Mouse (Mus musculus): ENCODE data around the gene Gabrb1. TPM values are rescaled to one million over a fixed set of nuclear protein-coding genes. Genes with fewer than 3 reads are reported as not detected.

Gene Gabrb1
- total and polyA plus RNA-seq, 3 experiments = 0.11 TPM; not detected in 2

DNA sequence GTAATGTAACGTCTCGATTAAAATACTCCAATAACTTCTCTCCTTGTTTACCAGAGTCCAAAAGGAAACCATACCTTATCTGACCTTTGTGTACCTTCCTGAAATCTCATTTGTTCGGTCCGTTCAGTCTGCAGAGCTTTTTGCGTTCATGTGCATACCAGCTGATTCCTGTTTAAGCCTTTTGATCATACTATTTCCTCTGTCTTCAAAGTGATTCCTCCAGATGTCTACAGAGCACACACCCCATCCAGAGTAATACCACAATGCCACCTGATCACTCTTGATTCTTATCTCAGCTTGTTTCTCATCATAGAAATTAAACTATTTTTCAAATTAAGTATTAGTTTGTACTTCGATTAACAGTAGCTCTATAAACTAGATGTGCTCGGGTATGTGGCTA is 245.5 kb downstream of the Gabrb1 start:
- TF ChIP-seq TAL1 (conservative IDR thresholded peaks at IDR 0.05; ENCODE audit: low read depth, low read length) = no peak
- TF ChIP-seq POLR2AphosphoS5 (IDR thresholded peaks at IDR 0.05; ENCODE audit: insufficient replicate concordance, low read depth, low read length) = no peak
- TF ChIP-seq CTCF (IDR thresholded peaks at IDR 0.05; ENCODE audit: low read depth, low read length) = no peak
- no peak for TF ChIP-seq GATA2 (IDR thresholded peaks at IDR 0.05; ENCODE audit: borderline replicate concordance, low read depth, low read length)
- TF ChIP-seq GATA1 (IDR thresholded peaks at IDR 0.05; ENCODE audit: borderline replicate concordance, low read length) = no peak
- no peak overlapping the region for H3K4me3 ChIP-seq (ENCODE audit: low read depth, low read length)
- H3K27me3 ChIP-seq (ENCODE audit: insufficient read depth, low read length) = no peaks in the 10 kb centered on the region
- ATAC-seq (ENCODE audit: extremely low read depth, insufficient number of reproducible peaks, low FRiP score, poor library complexity, severe bottlenecking) = no peak
- H3K36me3 ChIP-seq (replicated peaks) = no peaks in the 10 kb centered on the region
- H3K4me1 ChIP-seq (ENCODE audit: insufficient read depth, low read depth, low read length) = no peaks in the 10 kb centered on the region
- DNase-seq (ENCODE audit: low spot score) = no peak
- no peaks in the 10 kb centered on the region for H3K9me3 ChIP-seq (replicated peaks)

DNA sequence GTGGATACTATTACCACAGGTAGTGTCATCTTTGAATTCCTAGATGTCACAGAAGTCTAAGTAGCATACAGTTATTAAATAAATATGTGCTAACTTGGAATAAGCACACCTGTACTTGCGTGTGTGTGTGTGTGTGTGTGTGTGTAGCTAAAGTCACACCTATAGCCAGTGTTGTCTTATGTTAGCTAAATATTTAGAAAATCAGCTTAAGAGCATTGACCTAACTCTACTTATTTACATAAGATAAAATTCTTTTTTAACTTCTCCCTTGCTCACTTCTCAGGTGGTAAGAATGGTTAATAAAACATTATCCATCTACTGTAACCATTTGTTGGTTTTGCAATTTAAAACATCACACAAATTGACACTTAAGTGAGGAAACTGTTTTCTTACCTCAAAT is 256.1 kb downstream of the Gabrb1 start:
- no peaks in the 10 kb centered on the region for H3K36me3 ChIP-seq (replicated peaks)
- no peak overlapping the region for H3K4me3 ChIP-seq (ENCODE audit: low read depth, low read length)
- TF ChIP-seq TAL1 (conservative IDR thresholded peaks at IDR 0.05; ENCODE audit: low read depth, low read length) (no peak), CTCF (IDR thresholded peaks at IDR 0.05; ENCODE audit: low read depth, low read length) (no peak), GATA1 (IDR thresholded peaks at IDR 0.05; ENCODE audit: borderline replicate concordance, low read length) (no peak), POLR2AphosphoS5 (IDR thresholded peaks at IDR 0.05; ENCODE audit: insufficient replicate concordance, low read depth, low read length) (no peak), GATA2 (IDR thresholded peaks at IDR 0.05; ENCODE audit: borderline replicate concordance, low read depth, low read length) (no peak)
- no peaks in the 10 kb centered on the region for H3K9me3 ChIP-seq (replicated peaks)
- no peaks in the 10 kb centered on the region for H3K27me3 ChIP-seq (ENCODE audit: insufficient read depth, low read length)
- no peak for DNase-seq (ENCODE audit: low spot score)
- H3K4me1 ChIP-seq (ENCODE audit: insufficient read depth, low read depth, low read length) = no peaks in the 10 kb centered on the region
- ATAC-seq (ENCODE audit: extremely low read depth, insufficient number of reproducible peaks, low FRiP score, poor library complexity, severe bottlenecking) = no peak

DNA sequence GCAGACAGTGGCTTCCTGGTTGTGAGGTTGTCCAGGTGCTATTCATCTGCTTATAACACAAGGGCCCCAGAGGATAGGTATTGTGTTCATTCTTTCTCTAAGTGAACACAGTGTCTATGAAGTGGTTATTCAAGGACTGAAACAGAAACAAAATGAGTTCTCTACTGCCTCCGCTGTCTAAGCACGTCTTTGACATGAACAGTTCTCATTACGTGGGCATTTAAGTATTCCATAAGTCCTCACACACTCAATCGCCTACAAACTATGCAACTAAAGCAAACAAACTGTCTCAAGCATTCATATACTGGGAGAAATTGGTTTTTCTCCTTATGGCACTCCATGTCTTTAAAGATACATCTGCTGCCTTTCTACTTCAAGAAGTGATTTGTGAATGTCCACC is 257.8 kb downstream of the Gabrb1 start:
- Histone ChIP-seq H3K36me3 (replicated peaks) (no peaks in the 10 kb centered on the region), H3K27me3 (ENCODE audit: insufficient read depth, low read length) (no peaks in the 10 kb centered on the region), H3K9me3 (replicated peaks) (no peaks in the 10 kb centered on the region), H3K4me1 (ENCODE audit: insufficient read depth, low read depth, low read length) (no peaks in the 10 kb centered on the region), H3K4me3 (ENCODE audit: low read depth, low read length) (no peak overlapping the region)
- DNase-seq (ENCODE audit: low spot score) (no peak), ATAC-seq (ENCODE audit: extremely low read depth, insufficient number of reproducible peaks, low FRiP score, poor library complexity, severe bottlenecking) (no peak)
- TF ChIP-seq POLR2AphosphoS5 (IDR thresholded peaks at IDR 0.05; ENCODE audit: insufficient replicate concordance, low read depth, low read length) (no peak), TAL1 (conservative IDR thresholded peaks at IDR 0.05; ENCODE audit: low read depth, low read length) (no peak), GATA2 (IDR thresholded peaks at IDR 0.05; ENCODE audit: borderline replicate concordance, low read depth, low read length) (no peak)

DNA sequence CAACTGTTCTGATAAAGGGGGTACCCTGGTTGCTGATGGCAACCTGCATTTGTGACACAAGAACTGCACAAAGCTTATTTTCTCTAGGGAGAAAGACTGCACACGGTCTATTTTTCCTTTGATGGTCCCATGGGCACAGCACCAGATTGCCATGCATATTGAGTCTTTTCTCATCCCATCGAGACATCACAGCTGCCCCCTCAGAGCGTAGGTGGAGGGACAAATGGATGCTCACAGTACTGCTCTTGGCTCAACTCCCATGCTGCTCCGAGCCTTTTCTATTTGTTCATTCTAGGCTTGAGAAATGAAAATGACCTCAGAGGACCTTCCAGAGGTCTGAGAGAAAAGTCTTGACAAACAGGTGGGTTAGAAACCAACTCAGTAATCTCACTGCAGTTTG is 259.3 kb downstream of the Gabrb1 start:
- Histone ChIP-seq H3K36me3 (replicated peaks) (no peaks in the 10 kb centered on the region), H3K27me3 (ENCODE audit: insufficient read depth, low read length) (no peaks in the 10 kb centered on the region), H3K9me3 (replicated peaks) (no peaks in the 10 kb centered on the region), H3K4me1 (ENCODE audit: insufficient read depth, low read depth, low read length) (no peaks in the 10 kb centered on the region), H3K4me3 (ENCODE audit: low read depth, low read length) (no peak overlapping the region)
- ATAC-seq (ENCODE audit: extremely low read depth, insufficient number of reproducible peaks, low FRiP score, poor library complexity, severe bottlenecking) (no peak), DNase-seq (ENCODE audit: low spot score) (no peak)
- no peak for TF ChIP-seq TAL1 (conservative IDR thresholded peaks at IDR 0.05; ENCODE audit: low read depth, low read length)
- TF ChIP-seq GATA1 (IDR thresholded peaks at IDR 0.05; ENCODE audit: borderline replicate concordance, low read length) = no peak
- no peak for TF ChIP-seq POLR2AphosphoS5 (IDR thresholded peaks at IDR 0.05; ENCODE audit: insufficient replicate concordance, low read depth, low read length)
- TF ChIP-seq CTCF (IDR thresholded peaks at IDR 0.05; ENCODE audit: low read depth, low read length) = no peak
- no peak for TF ChIP-seq GATA2 (IDR thresholded peaks at IDR 0.05; ENCODE audit: borderline replicate concordance, low read depth, low read length)

DNA sequence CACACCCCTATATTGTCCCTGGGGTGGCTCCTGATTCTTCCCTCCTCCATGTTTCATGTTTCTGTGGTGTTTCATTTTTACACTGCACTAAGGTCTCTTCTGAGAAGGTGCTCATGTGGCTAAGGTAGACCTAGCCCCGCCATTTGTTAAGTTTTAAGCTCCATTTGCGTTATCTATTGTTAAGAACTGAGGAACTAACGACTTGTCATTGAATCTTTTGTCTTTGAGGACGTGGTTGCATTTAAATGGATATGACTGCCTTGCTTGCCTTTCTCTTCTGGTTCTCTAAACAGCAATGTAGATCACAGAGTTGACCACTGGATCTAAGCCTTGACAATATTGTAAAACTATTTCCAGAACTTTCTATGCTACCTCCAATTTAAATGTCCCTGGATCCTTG is 265.7 kb downstream of the Gabrb1 start:
- no peaks in the 10 kb centered on the region for H3K9me3 ChIP-seq (replicated peaks)
- H3K27me3 ChIP-seq (ENCODE audit: insufficient read depth, low read length) = 0 out of 2 replicates have a peak, but pooled peaks cover 5% of the 10 kb centered on the region
- H3K4me3 ChIP-seq (ENCODE audit: low read depth, low read length) = no peak overlapping the region
- DNase-seq (ENCODE audit: low spot score) (no peak), ATAC-seq (ENCODE audit: extremely low read depth, insufficient number of reproducible peaks, low FRiP score, poor library complexity, severe bottlenecking) (no peak)
- H3K4me1 ChIP-seq (ENCODE audit: insufficient read depth, low read depth, low read length) = no peaks in the 10 kb centered on the region
- TF ChIP-seq CTCF (IDR thresholded peaks at IDR 0.05; ENCODE audit: low read depth, low read length) = no peak
- no peak for TF ChIP-seq TAL1 (conservative IDR thresholded peaks at IDR 0.05; ENCODE audit: low read depth, low read length)
- TF ChIP-seq GATA2 (IDR thresholded peaks at IDR 0.05; ENCODE audit: borderline replicate concordance, low read depth, low read length) = no peak
- TF ChIP-seq POLR2AphosphoS5 (IDR thresholded peaks at IDR 0.05; ENCODE audit: insufficient replicate concordance, low read depth, low read length) = no peak
- TF ChIP-seq GATA1 (IDR thresholded peaks at IDR 0.05; ENCODE audit: borderline replicate concordance, low read length) = no peak
- no peaks in the 10 kb centered on the region for H3K36me3 ChIP-seq (replicated peaks)

DNA sequence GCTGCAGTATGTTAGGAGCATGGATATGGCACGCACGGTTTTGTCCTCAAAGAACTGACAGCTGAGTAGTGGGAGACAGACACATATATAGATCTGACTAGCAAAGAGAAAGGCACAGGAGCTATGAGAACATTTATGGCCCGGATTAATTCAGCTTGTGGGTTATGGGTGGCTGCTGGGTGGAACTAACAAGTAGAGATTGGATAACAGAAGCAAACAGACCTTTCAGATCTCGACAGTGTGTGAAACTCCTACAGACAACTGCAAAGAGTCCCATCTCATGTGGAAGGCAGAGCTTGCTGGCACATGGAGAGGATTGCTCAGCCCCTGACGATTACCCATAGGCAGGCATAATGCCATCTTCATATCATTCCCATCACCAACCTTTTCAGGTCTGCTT is 268.4 kb downstream of the Gabrb1 start:
- Histone ChIP-seq H3K4me1 (ENCODE audit: insufficient read depth, low read depth, low read length) (no peaks in the 10 kb centered on the region), H3K4me3 (ENCODE audit: low read depth, low read length) (no peak overlapping the region), H3K36me3 (replicated peaks) (no peaks in the 10 kb centered on the region), H3K27me3 (ENCODE audit: insufficient read depth, low read length) (0 out of 2 replicates have a peak, but pooled peaks cover 5% of the 10 kb centered on the region), H3K9me3 (replicated peaks) (no peaks in the 10 kb centered on the region)
- no peak for DNase-seq (ENCODE audit: low spot score)
- no peak for ATAC-seq (ENCODE audit: extremely low read depth, insufficient number of reproducible peaks, low FRiP score, poor library complexity, severe bottlenecking)
- no peak for TF ChIP-seq GATA1 (IDR thresholded peaks at IDR 0.05; ENCODE audit: borderline replicate concordance, low read length)
- no peak for TF ChIP-seq POLR2AphosphoS5 (IDR thresholded peaks at IDR 0.05; ENCODE audit: insufficient replicate concordance, low read depth, low read length)
- TF ChIP-seq TAL1 (conservative IDR thresholded peaks at IDR 0.05; ENCODE audit: low read depth, low read length) = no peak
- TF ChIP-seq CTCF (IDR thresholded peaks at IDR 0.05; ENCODE audit: low read depth, low read length) = no peak
- no peak for TF ChIP-seq GATA2 (IDR thresholded peaks at IDR 0.05; ENCODE audit: borderline replicate concordance, low read depth, low read length)

Measured in G1E (cell line).